Mouse (Mus musculus): ENCODE results near the gene Foxp1.

Gene Foxp1

GRCm38 (mm10) chr6:98992772-98993147 lies 529.8 kb downstream of the Foxp1 start:
- no peak for DNase-seq (ENCODE audit: low spot score)

GRCm38 (mm10) chr6:98991900-98992771 lies 530.4 kb downstream of the Foxp1 start:
- no peak for DNase-seq (ENCODE audit: low spot score)

GRCm38 (mm10) chr6:98987533-98988169 lies 534.9 kb downstream of the Foxp1 start:
- DNase-seq (ENCODE audit: low spot score), result no peak

- DNase-seq (ENCODE audit: low spot score), result no peak
Measured at GRCm38 (mm10) chr6:98985452-98985851, 537.1 kb downstream of the Foxp1 start.

- no peak for DNase-seq (ENCODE audit: low spot score)
Measured at GRCm38 (mm10) chr6:98984626-98985025, 537.9 kb downstream of the Foxp1 start.

GRCm38 (mm10) chr6:98984026-98984425 lies 538.5 kb downstream of the Foxp1 start:
- DNase-seq (ENCODE audit: low spot score), result no peak

- DNase-seq (ENCODE audit: low spot score), result no peak
Measured at GRCm38 (mm10) chr6:98983311-98983838, 539.1 kb downstream of the Foxp1 start.

GRCm38 (mm10) chr6:98981265-98981664 lies 541.3 kb downstream of the Foxp1 start:
- no peak for DNase-seq (ENCODE audit: low spot score)

GRCm38 (mm10) chr6:98980432-98980831 lies 542.1 kb downstream of the Foxp1 start:
- DNase-seq (ENCODE audit: low spot score), result no peak

GRCm38 (mm10) chr6:98980001-98980400 lies 542.5 kb downstream of the Foxp1 start:
- no peak for DNase-seq (ENCODE audit: low spot score)

GRCm38 (mm10) chr6:98977806-98978205 lies 544.7 kb downstream of the Foxp1 start:
- no peak for DNase-seq (ENCODE audit: low spot score)

- DNase-seq (ENCODE audit: low spot score), result no peak
Measured at GRCm38 (mm10) chr6:98975918-98976317, 546.6 kb downstream of the Foxp1 start.

- no peak for DNase-seq (ENCODE audit: low spot score)
Measured at GRCm38 (mm10) chr6:98973433-98973832, 549.1 kb downstream of the Foxp1 start.

GRCm38 (mm10) chr6:98972404-98972803 lies 550.1 kb downstream of the Foxp1 start:
- no peak for DNase-seq (ENCODE audit: low spot score)

GRCm38 (mm10) chr6:98959333-98959732 lies 563.2 kb downstream of the Foxp1 start:
- no peak for DNase-seq (ENCODE audit: low spot score)

- DNase-seq (ENCODE audit: low spot score), result no peak
Measured at GRCm38 (mm10) chr6:98956522-98957169, 565.9 kb downstream of the Foxp1 start.

- DNase-seq (ENCODE audit: low spot score), result no peak
Measured at GRCm38 (mm10) chr6:98955706-98956105, 566.8 kb downstream of the Foxp1 start.

- no peak for DNase-seq (ENCODE audit: low spot score)
Measured at GRCm38 (mm10) chr6:98954439-98954838, 568.1 kb downstream of the Foxp1 start.

GRCm38 (mm10) chr6:98949703-98950191 lies 572.8 kb downstream of the Foxp1 start:
- peak; percentile 11 for DNase-seq (ENCODE audit: low spot score)

- DNase-seq (ENCODE audit: low spot score), result no peak
Measured at GRCm38 (mm10) chr6:98949286-98949685, 573.2 kb downstream of the Foxp1 start.

- peak; percentile 14 for DNase-seq (ENCODE audit: low spot score)
Measured at GRCm38 (mm10) chr6:98948153-98949141, 574.1 kb downstream of the Foxp1 start.

Measured in MN1 (cell line).